Mouse (Mus musculus) forebrain, embryonic 13.5 days (tissue): ENCODE results near the gene Mif. TPM values are rescaled to one million over a fixed set of nuclear protein-coding genes. Genes with fewer than 3 reads are reported as not detected.

Source experiments
- polyA plus RNA-seq: library from polyadenylated mRNA; unstranded; fragments of >200 nt; fragmentation: Nextera tagmentation; extraction: Ambion mirVana; gene quantifications from 2 replicates; pipeline ENCODE4 v1.2.1, GENCODE M21; 2015

Mif gene
- polyA plus RNA-seq, 1 experiment from 2014 or later = 1,962 TPM

Other genes with a start within 250 kb of the Mif start
- 0.97 and 1.1 TPM in 2 replicates for gene Susd2, start 216.2 kb downstream of the Mif start, polyA plus RNA-seq
- gene Cabin1, start 95.9 kb downstream of the Mif start, polyA plus RNA-seq = 36.9 and 46.1 TPM in 2 replicates
- 72.2 and 87.4 TPM in 2 replicates for gene Ddt, start 86.8 kb downstream of the Mif start, polyA plus RNA-seq
- not detected in 2 replicates for gene Gm20441, start 79.3 kb downstream of the Mif start, polyA plus RNA-seq
- 0.45 and 0.52 TPM in 2 replicates for gene Gstt3, start 78.8 kb downstream of the Mif start, polyA plus RNA-seq
- 6.4 and 6.5 TPM in 2 replicates for gene Gstt1, start 61.7 kb downstream of the Mif start, polyA plus RNA-seq
- not detected in 2 replicates for gene Gstt4, start 37.7 kb downstream of the Mif start, polyA plus RNA-seq
- 4.0 and 4.4 TPM in 2 replicates for gene Gstt2, start 22.8 kb downstream of the Mif start, polyA plus RNA-seq
- 1.8 and 3.1 TPM in 2 replicates for gene Derl3, start 33.2 kb upstream of the Mif start, polyA plus RNA-seq
- gene Smarcb1, start 61.4 kb upstream of the Mif start, polyA plus RNA-seq = 336 and 349 TPM in 2 replicates
- 10.3 and 13.3 TPM in 2 replicates for gene Chchd10, start 72.9 kb upstream of the Mif start, polyA plus RNA-seq
- gene Mmp11, start 76.3 kb upstream of the Mif start, polyA plus RNA-seq = 20.8 and 25.9 TPM in 2 replicates
- 0.26 TPM in 1 of 2 replicates, not detected in the other for gene Gm867, start 80.4 kb upstream of the Mif start, polyA plus RNA-seq
- not detected in 2 replicates for gene Vpreb3, start 82.8 kb upstream of the Mif start, polyA plus RNA-seq
- gene Gm5134, start 94.3 kb upstream of the Mif start, polyA plus RNA-seq = 0.09 TPM in 1 of 2 replicates, not detected in the other
- 15.7 and 16.1 TPM in 2 replicates for gene Zfp280b, start 172.4 kb upstream of the Mif start, polyA plus RNA-seq